In the genomic region with DNA sequence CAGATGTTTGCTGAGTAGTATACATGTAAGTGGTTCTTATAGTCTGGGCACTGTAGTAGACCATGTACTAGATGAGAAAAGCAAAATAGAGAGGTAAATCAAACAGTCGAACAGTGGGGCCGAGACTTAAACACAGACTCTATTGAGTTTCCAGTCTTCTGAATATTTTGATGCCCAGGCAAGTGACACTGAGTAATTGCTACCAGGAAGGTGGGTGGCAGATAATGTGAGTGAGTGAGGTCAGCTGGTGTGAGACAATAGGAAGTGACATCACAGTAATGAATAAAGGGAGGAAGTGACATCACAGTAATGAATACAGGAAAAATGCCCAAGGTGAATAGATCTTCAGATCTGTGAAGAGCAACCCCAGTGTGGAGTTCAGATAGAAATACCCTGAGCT, we compare ENCODE assay signal across 8 mouse cellular contexts. TPM values are rescaled to one million over a fixed set of nuclear protein-coding genes. Genes with fewer than 3 reads are reported as not detected.
DNase-seq lines count a peak whose midpoint lies in the region; ATAC-seq and TF ChIP-seq lines count a peak whose summit lies in the region.

A gene (plus strand): TSS at position 301 of the 400 bp plus-strand sequence.

- H3K9me3 ChIP-seq in lung, postnatal 0 days (ENCODE audit: low read length), result no peaks in the 10 kb centered on the region
- no peaks in the 10 kb centered on the region for H3K9me3 ChIP-seq in hindbrain, embryonic 13.5 days
- no peaks in the 10 kb centered on the region for H3K9me3 ChIP-seq in neural tube, embryonic 14.5 days (ENCODE audit: control insufficient read depth, low read length)

- peak; percentile 25; the same call in 1 of the 2 replicates for ATAC-seq in lung, postnatal 0 days
- no peak for ATAC-seq in hindbrain, embryonic 13.5 days (ENCODE audit: low FRiP score)
- no peak for ATAC-seq in neural tube, embryonic 14.5 days (ENCODE audit: low read depth)

- H3K27ac ChIP-seq in lung, postnatal 0 days (ENCODE audit: low read length), result no peak within 1 kb of the TSS
- H3K27ac ChIP-seq in hindbrain, embryonic 13.5 days, result no peak within 1 kb of the TSS
- H3K27ac ChIP-seq in neural tube, embryonic 14.5 days (ENCODE audit: low read depth, low read length), result no peak within 1 kb of the TSS

- WGBS in lung, postnatal 0 days, result 78% methylated on average over 2 of the region's 2 CpGs
- WGBS in hindbrain, embryonic 13.5 days, result 98% methylated on average over 2 of the region's 2 CpGs
- WGBS in neural tube, embryonic 14.5 days, result 90% methylated on average over 2 of the region's 2 CpGs

- no peak within 1 kb of the TSS for H3K9ac ChIP-seq in lung, postnatal 0 days (replicated peaks; ENCODE audit: low read depth)
- H3K9ac ChIP-seq in hindbrain, embryonic 13.5 days, result no peak within 1 kb of the TSS
- no peak within 1 kb of the TSS for H3K9ac ChIP-seq in neural tube, embryonic 14.5 days (replicated peaks; ENCODE audit: low read depth, low read length)

- H3K36me3 ChIP-seq in lung, postnatal 0 days (ENCODE audit: insufficient read depth, low read length), result no peaks in the 10 kb centered on the region
- H3K36me3 ChIP-seq in hindbrain, embryonic 13.5 days, result no peaks in the 10 kb centered on the region
- no peaks in the 10 kb centered on the region for H3K36me3 ChIP-seq in neural tube, embryonic 14.5 days (ENCODE audit: control insufficient read depth, insufficient read depth, low read length)

- no peak for TF ChIP-seq CTCF in lung, postnatal 0 days (IDR thresholded peaks at IDR 0.05)

- no peaks in the 10 kb centered on the region for H3K27me3 ChIP-seq in lung, postnatal 0 days (replicated peaks; ENCODE audit: insufficient read depth, low read length)
- H3K27me3 ChIP-seq in hindbrain, embryonic 13.5 days, result no peaks in the 10 kb centered on the region
- no peaks in the 10 kb centered on the region for H3K27me3 ChIP-seq in neural tube, embryonic 14.5 days (ENCODE audit: control insufficient read depth, insufficient read depth, low read length)

- no peak for TF ChIP-seq EP300 in lung, postnatal 0 days (IDR thresholded peaks at IDR 0.05)

- no peak within 1 kb of the TSS for H3K4me2 ChIP-seq in lung, postnatal 0 days (replicated peaks; ENCODE audit: low read depth, low read length)
- no peak within 1 kb of the TSS for H3K4me2 ChIP-seq in hindbrain, embryonic 13.5 days
- H3K4me2 ChIP-seq in neural tube, embryonic 14.5 days (ENCODE audit: low read depth, low read length), result no peak within 1 kb of the TSS

- no peak within 1 kb of the TSS for H3K4me3 ChIP-seq in lung, postnatal 0 days (ENCODE audit: low read depth, low read length)
- no peak within 1 kb of the TSS for H3K4me3 ChIP-seq in hindbrain, embryonic 13.5 days
- H3K4me3 ChIP-seq in neural tube, embryonic 14.5 days (ENCODE audit: low read depth, low read length), result no peak within 1 kb of the TSS

- no peak for DNase-seq in adrenal gland, adult 18-20 months (ENCODE audit: low spot score in 2 of 2)
- no peak for DNase-seq in adrenal gland, adult (ENCODE audit: inconsistent age in 2 of 2, low spot score in 1 of 2)
- DNase-seq in lung, postnatal 0 days (ENCODE audit: low spot score), result no peak
- no peak for DNase-seq in lung, postnatal 14 days
- no peak for DNase-seq in MN1 (ENCODE audit: low spot score)
- DNase-seq in cerebellum, postnatal 10 days, result no peak

- H3K4me1 ChIP-seq in lung, postnatal 0 days (ENCODE audit: insufficient read depth, low read depth, low read length), result no peaks in the 10 kb centered on the region
- H3K4me1 ChIP-seq in hindbrain, embryonic 13.5 days (replicated peaks), result peaks cover 11% of the 10 kb centered on the region
- H3K4me1 ChIP-seq in neural tube, embryonic 14.5 days (ENCODE audit: control insufficient read depth, insufficient read depth, low read length), result peaks cover 7% of the 10 kb centered on the region; the same call in 1 of the 2 replicates

RNA-seq across cellular contexts. Expression of the gene that starts here (rescaled TPM):
- 10 to 100 TPM; 38.3 to 41.4 TPM for total RNA-seq in adrenal gland, adult 18-20 months (2021)
- polyA plus RNA-seq in lung, postnatal 0 days (2015; fragmentation: Nextera tagmentation; extraction: Ambion mirVana), result 47.4 and 52.1 TPM in 2 replicates
- polyA plus RNA-seq in hindbrain, embryonic 13.5 days (2015; fragmentation: Nextera tagmentation; extraction: Ambion mirVana), result 46.9 and 52.4 TPM in 2 replicates
- 37.4 and 39.4 TPM in 2 replicates for polyA plus RNA-seq in neural tube, embryonic 14.5 days (2014; fragmentation: Nextera tagmentation; extraction: Ambion mirVana)
